Mouse (Mus musculus): ENCODE measurements around the gene Gm3646.

The Gm3646 gene

DNA sequence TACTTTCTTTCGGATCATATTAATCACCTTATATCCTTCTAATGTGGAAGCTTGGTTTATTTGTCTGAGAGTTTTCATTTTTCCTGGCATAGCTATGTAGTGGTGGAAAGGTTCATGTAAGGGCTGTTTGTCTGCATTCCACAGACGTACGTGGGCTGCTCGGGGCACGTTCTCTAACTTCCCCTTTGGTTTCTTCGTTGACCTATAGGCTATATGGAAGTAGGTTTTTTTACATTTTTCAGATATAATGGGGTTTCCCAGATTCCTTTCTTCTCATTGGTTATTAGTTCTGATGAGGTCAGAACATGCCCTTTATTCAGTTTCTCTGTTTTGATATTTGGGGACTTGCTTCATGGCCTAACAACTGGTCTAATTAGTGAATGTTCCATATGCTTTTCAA lies 23.3 kb downstream of the Gm3646 start:
- DNase-seq (ENCODE audit: low read depth, low spot score): no peak

DNA sequence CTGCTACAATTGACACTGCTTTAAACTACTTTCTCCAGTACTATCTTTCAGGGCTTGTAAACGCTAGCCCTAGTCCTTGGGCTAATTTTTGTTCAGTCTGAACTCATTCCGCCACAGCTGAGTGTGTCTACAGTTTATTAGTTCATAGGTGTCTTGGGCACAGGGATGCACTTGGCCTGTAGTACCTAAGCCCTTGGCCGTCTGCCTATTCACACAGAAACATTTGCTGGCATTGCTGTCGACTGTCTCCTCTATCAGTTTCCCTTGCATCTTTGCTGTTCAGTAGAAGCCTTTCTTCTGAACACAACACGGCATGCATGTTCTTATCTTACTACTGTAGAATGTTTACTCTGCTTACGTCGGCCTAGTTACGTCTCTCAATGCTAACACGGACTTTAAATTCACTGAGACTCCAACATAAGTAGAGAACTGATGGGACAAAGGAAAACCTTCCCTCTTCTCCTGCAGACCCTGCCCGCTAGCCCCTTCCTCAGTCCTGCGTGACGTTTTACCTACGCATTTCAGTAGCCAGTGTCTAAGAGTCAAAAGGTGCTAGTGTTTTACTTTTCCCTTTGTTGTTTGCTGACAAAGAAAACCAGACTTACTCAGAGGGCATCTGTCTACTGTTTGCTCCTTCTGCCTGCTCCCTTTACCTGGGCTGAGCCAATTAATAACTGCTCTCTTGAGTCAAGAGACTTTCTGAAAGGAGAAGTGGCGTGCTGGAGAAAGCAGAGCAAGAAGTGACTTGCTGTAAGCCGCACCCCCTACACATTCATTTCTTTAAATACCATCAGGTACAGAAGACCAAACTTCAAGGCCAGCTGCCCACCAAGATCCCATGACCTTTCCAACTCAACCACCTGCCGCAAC lies 25.8 kb downstream of the Gm3646 start:
- DNase-seq (ENCODE audit: low read depth, low spot score): no peak

DNA sequence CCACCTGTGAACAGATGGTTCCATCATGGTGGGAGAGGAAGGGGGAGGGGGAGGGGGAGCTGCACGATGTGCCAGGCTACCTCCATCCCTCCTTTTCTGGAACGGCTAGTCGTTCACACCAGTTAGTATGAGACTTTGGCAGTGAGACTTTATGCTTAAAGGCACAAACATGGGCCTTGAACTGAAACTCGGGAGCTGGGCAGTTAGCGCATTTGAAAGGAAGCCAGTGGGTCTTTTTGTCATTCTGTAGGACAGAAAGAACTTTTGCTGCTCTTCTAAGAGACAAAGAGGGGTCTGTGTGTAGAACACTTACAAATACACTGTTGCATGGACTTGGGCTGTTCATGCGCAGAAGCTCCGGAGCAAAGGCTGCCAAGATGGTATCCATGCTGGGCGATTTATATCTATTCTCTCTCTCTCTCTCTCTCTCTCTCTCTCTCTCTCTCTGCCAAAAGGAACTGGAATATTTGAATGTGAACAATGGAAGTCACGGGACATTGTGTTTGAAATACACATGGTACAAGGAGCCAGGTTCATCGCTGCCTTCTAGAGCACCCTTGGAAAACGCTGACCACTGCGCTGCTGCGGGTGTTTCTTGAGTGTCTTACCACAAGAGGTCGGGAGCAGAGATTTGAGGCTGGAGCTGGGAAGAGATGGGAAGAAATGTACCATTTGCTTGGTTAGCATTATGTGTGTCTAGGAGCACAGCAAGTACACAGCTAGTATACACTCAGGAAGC lies 31.0 kb downstream of the Gm3646 start:
- no peak for DNase-seq (ENCODE audit: low read depth, low spot score)

DNA sequence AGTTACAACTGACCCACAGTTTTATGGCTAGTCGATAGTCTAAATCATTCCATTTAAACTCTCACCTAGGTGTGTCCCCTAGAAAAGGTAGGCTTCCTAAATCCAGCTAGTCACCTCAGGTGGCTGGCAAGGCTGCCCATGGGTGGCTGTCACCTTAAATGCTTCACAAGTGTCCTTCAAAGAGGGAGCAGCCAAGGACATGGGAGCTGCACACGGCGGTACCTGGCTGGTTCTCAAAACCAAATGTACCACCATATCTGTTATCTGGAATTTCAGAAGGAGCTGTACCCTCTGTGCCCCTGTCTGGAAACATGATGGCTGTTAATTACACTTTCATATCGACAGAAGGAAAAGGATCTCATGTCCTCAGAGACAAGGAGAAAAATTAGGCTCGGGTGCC lies 31.6 kb downstream of the Gm3646 start:
- DNase-seq (ENCODE audit: low read depth, low spot score): no peak

DNA sequence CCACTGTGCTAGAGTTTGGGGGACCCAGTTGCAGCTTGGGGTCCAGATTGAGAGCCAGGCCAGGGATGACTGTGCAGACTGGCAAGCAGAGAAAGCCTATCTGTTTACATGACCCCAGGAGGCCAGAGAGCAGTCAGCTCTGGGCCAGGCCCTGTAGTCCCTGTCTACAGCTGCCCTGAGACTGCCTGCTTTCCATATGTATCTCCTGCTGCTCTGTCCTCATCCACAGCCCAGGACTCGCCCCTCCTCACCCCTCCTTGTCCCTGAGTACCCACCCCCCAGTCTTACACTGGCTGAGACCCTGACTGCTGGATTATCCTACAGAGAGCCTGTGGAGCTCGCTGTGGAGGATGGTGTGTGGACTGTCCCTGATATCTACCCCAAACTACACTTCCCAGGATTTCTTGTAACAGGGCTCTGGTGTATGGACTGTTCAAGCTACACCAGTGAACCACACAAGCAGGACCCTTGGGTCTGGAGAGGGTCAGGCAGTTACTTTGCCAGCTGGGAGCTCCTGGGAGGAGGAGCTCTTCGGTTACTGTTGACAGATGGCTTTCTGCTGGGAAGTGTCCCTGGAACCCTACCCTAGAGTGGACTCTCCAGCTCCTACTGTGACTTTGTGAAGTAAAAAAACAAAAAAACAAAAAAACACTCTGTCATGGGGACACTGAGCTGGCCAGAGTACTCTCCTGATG lies 32.6 kb downstream of the Gm3646 start:
- peak; percentile 36 for DNase-seq (ENCODE audit: low read depth, low spot score)

DNA sequence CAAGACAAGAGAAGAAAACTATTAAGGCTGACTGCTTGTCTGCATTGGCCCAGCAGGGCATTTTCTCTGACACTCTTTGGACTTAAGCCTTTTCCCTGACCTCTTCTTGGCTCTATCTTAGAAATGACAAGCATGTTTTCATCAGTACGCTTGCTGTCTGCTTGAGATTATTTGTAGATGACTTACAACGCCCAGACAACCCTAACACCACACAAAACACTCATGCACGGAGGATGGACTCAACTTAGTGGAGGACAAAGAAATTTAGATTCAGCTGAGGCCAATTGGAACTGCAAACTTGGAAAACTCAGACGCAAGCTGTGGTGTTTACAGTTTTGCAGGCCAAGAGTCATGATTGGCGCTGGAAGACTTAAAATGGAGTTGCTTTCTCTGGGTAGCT lies 34.7 kb downstream of the Gm3646 start:
- no peak for DNase-seq (ENCODE audit: low read depth, low spot score)

DNA sequence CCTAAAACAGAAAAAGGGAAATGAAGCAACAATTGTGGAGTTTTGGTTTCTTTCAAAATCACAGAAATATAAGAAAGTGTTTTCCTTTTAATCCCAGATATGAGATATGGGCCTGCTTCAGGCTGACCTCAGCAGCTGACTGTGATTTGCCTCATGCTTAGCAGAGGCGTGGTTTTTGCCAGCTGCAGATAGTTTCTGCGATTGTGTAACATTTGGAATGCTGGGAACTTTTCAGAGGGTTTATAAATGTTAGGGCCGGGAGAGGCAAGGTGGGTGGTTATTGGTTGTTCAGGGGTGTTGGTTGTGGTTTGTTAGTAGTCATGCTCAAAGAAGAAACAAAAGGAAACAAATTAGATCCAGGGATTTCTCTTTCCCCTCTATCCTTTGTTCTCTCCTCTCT lies 37.1 kb downstream of the Gm3646 start:
- DNase-seq (ENCODE audit: low read depth, low spot score): no peak

DNA sequence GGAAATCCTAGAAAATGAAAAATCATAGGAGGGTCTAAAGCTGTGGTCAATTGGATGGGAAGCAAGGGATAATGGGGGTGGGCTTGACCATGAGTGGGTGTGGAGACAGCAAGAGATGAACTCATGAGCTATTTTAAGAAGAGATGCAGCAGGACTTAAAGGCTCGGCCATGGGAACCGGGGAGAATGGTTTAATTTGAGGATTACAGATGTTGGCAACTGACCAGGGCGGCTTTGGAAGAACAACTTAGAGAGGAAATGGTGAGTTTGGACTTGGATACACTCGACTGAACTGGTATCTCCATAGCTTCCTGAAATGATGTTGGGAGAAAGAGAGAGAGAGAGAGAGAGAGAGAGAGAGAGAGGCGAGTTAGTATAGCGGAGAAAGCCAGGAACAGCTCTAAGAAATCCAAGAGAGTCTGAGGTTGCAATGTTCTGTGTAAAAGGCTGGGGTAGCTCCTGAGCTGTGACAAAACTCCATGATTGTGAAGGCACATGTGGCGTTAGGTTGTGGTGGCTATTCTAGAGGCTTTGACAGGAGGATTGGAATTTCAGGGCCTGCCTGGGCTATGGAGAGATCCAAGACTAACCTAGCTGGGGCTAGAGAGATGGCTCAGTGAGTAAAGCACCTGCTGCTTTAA lies 39.2 kb downstream of the Gm3646 start:
- no peak for DNase-seq (ENCODE audit: low read depth, low spot score)

DNA sequence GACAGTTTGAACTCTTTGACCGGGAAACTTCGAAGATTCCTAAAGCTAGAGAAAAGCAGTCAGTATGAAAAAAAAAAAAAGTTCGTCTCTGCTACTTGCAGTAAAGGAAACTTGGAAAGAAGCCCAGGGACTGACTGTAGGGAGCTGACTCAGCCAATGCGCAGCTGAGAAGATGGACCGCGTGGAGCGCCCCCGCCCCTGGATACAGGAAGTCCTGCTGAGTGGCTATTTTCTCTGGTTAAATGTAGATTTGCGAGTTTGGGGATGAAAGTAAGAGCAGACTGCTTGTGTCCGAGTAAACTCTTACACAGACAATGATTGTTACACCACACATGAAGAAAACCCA lies 43.1 kb downstream of the Gm3646 start:
- DNase-seq (ENCODE audit: low read depth, low spot score): peak; percentile 55

DNA sequence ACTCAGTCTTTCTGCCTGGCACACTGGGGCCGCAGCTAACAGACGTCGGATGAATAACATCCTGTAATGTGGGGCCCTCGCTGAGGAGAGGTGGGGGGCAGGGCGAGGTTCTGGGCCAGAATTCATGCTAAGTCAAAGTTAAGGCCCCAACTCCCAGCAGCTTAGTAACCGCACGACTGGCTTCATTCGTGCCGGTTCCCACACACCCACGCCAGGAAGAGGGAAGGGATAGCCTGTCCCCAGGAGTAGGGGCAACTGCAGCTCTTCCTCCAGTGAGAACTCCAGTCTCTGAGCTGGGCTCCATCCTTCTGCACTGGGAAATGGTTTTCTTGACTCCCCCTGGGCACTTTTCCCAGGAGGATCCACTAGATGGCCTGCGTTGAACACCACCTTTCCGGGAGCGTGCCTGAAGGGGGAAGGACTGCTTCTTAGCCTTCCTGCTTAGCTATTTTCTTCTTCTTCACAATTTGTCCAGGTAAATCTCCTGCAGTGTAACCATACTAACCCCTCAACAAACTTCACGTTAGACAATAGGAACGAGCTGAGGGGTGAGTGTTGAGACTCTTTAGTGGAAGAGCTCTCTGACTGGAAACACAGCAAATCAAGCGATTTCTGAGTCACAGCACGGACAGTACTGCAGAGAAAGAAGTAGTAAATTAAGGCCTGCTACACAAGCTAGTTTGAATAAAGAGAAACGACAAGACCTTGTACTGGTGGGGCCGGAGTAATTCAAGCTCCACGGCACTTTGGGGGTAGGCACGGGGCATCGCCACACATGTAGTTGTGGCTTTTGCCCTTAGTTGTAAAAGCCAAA lies 43.7 kb downstream of the Gm3646 start:
- peak; percentile 67 for DNase-seq (ENCODE audit: low read depth, low spot score)

DNA sequence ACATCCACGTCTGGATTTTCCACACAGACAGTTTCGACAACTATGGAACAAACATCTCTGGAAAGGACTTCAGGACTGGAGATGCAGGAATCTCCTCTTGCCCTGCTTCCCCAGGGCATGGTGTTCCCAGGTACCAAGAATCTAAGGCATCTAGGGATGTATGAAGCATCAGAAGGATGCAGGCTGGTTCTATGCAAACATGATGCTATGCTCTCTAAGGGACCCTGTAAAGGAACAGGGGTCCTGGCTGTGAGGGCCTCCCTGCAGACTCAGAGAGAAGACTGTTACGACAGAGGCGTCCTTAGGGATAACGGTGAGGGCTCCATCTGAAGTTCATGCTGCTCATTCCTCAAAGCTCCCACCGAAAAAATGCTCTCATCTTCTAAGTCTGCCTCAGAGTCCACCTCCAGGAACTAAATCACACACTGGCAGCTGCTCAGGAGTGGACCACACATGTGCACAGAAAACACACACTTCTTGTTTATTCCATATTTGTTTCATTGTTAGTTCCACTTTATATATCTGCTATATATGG lies 44.9 kb downstream of the Gm3646 start:
- DNase-seq (ENCODE audit: low read depth, low spot score): no peak

DNA sequence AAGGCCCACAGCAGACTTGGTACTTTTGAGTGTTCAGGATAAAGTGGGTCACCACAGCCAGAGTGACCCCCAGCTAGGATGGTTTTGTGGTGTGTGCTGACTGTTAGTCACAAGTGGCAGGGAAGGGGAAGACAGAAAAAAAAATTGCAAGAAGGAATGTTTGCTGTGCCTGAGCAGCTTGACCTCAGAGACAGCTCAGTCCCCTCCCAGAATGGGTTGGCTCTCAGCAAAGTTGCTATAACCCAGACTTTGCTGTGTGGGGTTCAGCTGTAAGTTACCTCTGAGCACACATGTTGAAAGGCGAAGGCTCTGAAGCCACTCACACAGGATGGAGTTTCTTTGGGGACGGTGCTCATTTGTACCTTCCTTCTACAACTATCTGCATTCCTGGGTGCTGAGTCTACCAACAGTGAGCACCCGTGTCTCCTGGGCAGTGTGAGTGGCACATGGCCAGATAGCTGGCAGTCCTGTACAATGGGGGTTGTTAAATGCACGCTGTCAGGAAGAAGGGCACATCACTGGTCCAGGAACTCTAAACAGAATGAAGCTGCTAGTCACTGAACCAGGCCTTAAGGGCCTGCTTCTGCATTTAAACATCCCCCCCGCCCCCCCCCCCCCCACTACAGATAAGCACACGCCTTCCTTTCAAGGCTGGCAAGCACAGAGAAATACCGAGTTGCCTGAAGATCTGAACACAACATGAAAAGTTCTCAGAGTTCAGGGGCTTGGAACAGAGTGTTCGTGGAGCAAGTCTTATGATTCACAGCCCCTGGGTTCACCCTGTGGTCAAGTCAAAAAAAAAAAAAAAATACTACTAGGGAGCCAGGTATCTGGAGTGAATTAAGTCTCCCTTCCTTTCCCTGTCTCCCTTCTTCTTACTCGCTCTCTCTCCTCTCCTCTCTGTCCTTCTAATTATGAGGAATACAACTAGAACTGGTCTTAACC lies 45.6 kb downstream of the Gm3646 start:
- DNase-seq (ENCODE audit: low read depth, low spot score): no peak

DNA sequence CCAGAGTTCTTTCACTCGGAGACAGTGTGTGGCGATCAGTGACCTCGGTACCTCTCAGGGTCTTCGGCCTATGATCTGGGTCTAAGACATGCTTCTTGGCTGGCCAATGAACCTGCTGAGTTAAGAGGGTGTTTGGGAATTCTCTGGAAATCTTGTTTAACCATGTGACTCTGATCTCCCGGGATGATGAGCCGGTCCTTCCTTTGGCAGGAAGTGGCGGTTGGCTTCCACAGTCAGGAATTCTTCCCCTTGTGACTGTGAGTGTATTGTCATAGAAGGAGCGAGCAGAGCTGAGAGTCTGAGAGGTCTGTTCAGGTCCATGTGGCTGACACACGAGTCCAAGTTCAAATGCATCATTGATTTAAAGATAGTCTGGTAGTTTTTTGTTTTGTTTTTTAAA lies 46.9 kb downstream of the Gm3646 start:
- DNase-seq (ENCODE audit: low read depth, low spot score): no peak

DNA sequence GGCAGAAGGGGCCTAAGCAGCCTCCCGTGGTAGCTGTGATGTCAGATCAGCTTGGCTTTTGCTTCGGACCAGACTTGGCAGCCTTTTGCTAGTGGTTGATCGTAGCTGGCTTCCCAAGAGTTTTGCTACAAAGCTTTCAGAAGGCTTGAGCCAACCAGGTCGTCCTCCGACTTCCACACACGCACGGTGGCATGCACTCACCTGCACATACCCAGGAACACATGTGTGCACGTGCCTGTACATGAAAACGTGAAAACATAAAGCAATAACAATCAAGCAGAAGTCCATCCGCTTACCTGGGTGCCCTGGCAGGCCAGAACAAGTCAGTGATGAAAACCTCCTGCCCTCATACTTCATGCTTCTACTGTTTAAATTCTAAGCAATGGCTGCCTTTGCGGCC lies 48.2 kb downstream of the Gm3646 start:
- no peak for DNase-seq (ENCODE audit: low read depth, low spot score)

DNA sequence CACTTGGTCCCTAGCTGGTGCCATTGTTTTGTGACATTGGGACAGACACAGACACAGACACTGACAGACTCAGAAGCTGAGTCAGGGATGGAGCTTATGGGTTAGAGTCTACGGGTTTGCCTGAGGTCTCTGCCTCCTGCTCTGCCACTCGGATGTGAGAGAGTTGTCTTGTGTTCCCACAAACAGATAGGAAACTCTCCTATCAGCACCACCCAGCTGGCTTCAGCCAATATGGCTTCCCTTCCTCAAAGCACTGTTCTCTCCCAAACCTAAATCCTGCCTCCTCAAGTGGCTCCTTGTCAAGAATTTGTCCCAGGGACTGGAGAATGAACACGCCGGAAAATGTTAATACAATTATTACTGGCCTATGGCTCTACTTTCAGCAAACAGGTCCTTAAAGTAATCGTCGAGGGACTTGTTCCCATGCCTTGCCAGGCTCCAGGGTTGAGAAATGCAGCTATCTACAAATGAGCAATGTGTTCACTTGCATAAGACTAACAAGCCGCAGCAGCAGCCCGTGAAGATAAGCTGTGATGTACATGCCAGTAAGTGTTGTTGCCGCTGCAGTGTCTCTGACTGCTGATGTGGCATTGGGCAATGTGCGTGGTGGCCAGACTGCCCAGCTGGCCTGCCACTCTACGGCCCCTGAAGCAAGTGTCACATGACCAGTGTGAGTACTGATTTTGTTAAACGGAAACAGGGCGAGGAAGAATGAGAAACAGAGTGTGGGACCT lies 50.7 kb downstream of the Gm3646 start:
- DNase-seq (ENCODE audit: low read depth, low spot score): no peak

All from mesoderm, embryonic 11.5 days (tissue).